Mouse (Mus musculus) heart, adult 11 months (tissue): Measurements from ENCODE around the gene Tardbp.

Source experiments
- DNase-seq: peaks from one replicate; pipeline ENCODE4 v3.0.0; 2022

The Tardbp gene

DNA sequence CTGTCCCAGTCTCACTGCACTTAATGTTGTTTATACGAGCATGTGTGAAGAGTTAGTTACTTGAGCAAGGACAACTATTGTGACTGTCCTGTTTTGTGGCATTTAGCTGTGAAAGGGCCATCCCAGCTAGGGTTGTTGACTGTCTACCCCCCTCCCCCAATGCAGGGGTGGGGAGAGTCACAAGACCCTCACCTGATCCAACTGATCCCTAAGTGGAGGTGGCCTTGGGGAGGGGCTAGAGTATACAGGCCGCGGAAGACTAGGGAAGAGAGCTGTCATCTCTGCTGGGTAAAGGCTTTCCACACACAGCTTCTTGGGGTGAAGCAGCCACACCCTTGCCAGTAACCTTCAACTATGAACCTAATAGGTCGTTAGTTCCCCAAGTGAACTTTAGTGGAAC lies 26.5 kb downstream of the Tardbp start:
- DNase-seq: peak; percentile 74

- DNase-seq: peak; percentile 77
These were observed 28.0 kb downstream of the Tardbp start for GRCm38 (mm10) chr4:148598826-148599225.

GRCm38 (mm10) chr4:148596731-148597130 lies 30.1 kb downstream of the Tardbp start:
- DNase-seq: no peak

DNA sequence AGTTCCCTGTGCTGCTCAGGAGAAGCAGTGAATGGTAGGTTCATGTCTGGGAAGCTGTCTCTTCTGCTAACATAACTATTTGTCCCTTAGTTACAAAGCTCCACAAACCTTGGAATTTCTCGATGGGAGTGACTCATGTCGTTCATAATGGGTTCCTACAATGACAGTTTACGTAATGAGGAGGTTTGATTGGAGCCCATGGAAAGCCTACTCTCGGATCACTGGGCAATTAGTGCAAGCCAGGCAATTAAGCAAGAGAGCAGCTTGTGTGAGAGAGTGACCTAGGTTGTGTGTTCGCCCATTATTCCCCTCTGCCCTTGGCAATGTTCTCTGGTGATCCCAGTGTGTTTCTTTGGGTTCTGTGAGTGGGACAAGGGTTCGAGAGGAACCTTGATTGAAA lies 30.9 kb downstream of the Tardbp start:
- DNase-seq: peak; percentile 81

- DNase-seq: no peak
These were observed 32.8 kb downstream of the Tardbp start for GRCm38 (mm10) chr4:148593996-148594395.

GRCm38 (mm10) chr4:148591637-148592380 lies 35.0 kb downstream of the Tardbp start:
- DNase-seq: peak; percentile 93

GRCm38 (mm10) chr4:148591171-148591630 lies 35.6 kb downstream of the Tardbp start, which contains the start of gene Srm:
Gene Srm, plus strand, starts transcription at chr4:148591503.
- peak; percentile 100 for DNase-seq

DNA sequence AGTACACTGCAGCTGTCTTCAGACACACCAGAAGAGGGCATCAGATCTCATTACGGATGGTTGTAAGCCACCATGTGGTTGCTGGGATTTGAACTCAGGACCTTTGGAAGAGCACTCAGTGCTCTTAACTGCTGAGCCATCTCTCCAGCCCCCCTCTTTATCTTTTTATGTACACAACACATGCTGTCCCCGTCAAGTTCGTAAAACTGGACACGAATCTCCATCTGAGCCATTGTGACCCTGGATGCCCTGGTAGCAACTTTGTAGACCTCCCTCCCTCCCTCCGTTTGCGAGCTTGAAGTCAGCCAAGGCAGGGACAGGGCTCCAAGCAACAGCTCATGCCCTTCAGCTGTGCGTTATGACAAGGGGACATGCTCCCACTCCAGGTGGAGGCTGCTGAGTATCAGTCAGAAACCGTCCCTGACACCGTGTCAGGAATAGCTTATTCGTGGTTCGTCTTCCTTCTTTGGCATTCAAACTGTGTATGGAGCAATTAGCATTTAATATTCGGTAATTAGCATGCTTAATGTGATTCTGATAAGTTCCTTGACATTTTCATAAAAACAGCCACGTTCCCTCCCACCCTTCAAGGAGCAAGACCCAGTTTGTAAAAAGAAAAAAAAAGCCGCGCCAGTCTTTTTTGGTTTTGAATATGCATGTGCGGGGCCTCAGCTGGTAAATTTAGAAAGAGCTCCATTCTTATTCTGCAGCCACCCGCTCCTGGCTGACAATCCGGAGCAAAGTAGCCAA lies 36.2 kb downstream of the Tardbp start:
- no peak for DNase-seq

DNA sequence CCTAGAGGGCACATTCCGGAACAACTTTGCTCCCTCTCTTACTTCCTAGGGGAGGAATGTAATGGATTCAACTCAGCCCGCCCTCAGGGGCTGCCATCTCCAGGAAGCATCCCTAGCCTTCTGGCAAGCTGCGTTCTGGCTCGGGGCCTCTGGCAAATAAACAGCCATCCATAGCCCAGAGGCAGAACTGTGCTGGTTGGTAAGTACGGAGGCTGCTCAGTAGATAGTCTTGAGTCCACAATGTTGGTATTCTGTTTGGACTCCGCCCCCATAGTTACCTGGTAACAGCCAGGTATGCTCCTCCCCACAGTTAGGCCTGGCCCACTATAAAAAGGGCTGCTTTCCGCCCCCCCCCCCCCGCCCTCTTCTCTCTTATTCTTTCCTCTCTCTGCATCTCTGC lies 37.3 kb downstream of the Tardbp start:
- DNase-seq: no peak

DNA sequence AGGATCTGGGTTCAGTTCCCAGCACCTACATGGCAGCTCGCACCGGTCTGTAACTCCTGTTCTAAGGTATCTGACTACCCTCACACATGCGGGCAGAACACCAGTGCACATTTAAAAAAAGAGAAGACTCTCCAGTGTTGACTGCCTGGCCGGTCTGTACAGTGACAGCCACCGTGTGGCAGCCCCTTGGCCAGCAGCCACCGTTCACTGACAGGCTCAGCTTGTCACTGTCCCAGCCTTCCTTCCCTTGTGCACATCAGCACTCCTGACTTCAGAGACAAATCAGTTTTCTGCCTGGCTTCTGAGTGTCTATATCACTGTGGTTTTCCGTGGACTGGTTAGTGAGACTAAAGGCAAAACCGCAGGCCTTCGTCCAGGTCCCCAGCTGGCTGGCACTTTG lies 38.0 kb downstream of the Tardbp start:
- DNase-seq: no peak

DNA sequence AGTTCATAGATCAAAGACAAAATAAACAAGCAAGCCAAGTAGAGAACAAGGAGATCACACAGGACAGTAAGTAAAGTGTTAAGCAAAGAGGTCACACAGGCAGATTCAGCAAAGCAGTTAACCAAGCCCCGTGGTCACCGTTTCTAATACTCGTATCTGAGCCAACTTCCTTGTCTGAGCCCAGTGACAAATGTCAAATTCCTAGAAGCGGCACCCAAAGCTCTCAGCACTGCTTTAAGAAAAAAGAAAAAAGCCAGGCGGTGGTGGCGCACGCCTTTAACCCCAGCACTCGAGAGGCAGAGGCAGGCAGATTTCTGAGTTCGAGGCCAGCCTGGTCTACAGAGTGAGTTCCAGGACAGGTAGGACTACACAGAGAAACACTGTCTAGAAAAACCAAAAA lies 40.2 kb downstream of the Tardbp start:
- DNase-seq: no peak

DNA sequence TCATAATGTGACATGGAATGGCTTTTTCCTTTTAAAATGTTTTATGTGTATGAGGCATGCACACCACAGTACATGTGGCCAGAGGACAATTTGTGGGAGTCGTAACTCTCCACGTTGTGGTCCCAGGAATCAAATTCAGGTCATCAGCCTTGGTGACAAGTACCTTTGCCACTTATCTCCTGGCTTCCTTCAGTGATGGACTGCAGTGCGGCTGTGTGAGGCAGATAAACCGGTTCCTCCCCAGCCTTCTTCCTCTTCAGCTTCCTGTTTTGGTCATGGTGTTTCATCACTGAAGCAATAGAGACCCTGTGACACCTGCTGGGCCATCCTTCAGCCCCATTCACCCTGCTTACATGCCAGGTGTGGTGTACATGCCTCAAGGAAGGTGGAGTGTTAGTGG lies 43.6 kb downstream of the Tardbp start:
- no peak for DNase-seq

- DNase-seq: peak; percentile 84
These were observed 45.4 kb downstream of the Tardbp start for GRCm38 (mm10) chr4:148581422-148581821.

- peak; percentile 87 for DNase-seq
These were observed 46.1 kb downstream of the Tardbp start for GRCm38 (mm10) chr4:148580765-148581164.

- no peak for DNase-seq
These were observed 53.6 kb downstream of the Tardbp start for GRCm38 (mm10) chr4:148573222-148573621.

DNA sequence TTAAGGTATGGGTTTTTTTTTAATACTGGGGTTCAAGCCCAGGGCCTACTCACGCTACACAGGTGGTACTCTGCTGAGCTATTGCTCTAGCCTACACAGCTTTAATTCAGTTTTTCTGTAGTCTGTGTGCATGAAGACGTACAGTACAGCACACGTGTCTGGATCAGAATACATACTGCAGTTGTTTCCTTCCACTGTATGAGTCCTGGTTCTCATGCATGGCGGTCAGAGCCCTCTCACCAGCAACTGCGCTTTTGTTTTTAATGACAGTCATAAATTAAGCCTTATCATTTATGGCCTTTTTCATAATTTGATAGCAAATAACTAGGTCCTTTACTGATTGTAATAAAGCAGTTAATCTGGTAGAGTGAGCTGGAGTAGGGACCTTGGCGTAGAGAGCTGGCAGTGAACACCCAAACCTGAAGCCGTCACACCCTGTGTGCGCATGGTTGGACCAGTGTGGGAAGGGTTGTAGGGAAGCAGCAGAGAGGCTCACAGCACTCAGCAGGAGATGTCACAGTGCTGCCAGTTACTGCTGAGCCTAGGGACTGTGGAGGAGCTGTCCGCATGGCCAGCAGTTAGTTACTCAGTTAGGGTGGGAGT lies 56.0 kb downstream of the Tardbp start:
- DNase-seq: no peak

- DNase-seq: no peak
These were observed 56.7 kb downstream of the Tardbp start for GRCm38 (mm10) chr4:148570138-148570537.

DNA sequence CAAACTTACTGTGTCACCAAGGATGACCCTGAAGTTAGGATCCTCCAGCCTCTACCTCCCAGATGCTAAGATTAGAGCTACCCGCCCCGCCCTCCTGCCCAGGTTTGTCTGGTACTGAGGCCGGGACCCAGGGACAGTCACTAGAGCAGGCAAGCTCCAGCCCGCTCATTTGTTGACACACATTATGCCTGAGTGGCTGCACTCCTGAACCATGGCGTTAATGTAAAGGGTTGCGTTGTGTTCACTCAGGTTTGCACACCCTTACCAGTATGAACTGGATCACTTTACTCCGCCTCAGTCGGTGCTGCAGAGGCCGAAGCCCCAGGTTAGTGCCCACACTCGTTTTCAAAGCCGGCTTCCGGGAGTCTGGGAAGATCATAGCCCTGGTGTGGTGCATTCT lies 63.2 kb downstream of the Tardbp start:
- DNase-seq: peak; percentile 83

DNA sequence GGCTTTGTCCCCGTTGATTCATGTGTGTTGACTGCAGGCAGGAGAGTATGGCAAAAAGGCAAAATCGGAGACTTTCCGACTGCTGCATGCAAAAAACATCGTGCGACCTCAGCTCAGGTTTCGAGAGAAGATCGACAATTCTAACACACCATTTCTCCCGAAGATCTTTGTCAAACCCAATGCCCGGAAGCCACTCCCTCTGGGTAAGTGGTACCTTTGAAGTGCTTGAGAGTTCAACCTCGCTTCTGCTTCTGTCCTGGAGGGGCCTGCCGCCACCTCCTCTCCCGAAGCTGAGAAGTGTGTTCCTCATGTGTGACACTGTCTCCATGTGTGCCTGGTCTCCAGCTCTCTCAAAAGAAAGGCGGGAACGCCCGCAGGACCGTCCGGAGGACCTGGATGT lies 64.1 kb downstream of the Tardbp start:
- DNase-seq: no peak
